Mouse (Mus musculus) bone marrow, adult 2 months (tissue): Measurements from ENCODE around the gene Nme8.

ENCODE experiments used
- CTCF ChIP-seq: fragments of 200-500 bp; IDR thresholded peaks from 2 replicates; pipeline ENCODE4 v1.5.1; 2011; ENCODE audit warnings: low read length, control low read depth; ENCODE audit not compliant: control insufficient read depth, insufficient read depth
- POLR2A ChIP-seq: fragments of 200-500 bp; IDR thresholded peaks from 2 replicates; pipeline ENCODE4 v1.6.1; 2011; ENCODE audit warnings: low read depth, mild to moderate bottlenecking, control low read depth, low read length, borderline replicate concordance; ENCODE audit not compliant: control insufficient read depth

- TF ChIP-seq CTCF: no peak
- TF ChIP-seq POLR2A: no peak
Measured at GRCm38 (mm10) chr13:19636131-19636530, 61.5 kb downstream of the Nme8 start.
